Mouse (Mus musculus): Measurements from ENCODE around the gene Cdca3.
A peak's percentile ranks its signal among the peaks of the same experiment; 100 is the strongest.

Gene Cdca3

DNA sequence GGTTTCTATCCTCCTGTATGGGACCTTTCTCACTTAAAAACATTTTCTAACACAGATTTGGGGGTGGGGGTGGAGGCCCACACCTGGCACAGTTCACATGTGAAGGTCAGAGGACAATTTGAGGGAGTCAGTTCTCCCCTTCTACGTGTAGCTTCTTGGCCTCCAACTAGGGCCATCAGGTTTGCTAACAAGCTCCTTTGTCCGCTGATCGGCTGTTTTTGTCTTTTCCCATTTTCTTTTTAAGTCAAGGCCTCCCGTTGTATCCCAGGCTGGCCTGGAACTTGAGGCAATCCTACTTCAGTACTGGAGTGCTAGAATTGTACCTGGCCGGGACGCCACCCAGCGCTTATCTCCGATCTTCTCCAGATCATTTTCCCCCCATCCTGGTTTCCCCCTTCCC is 2.3 kb downstream of the Cdca3 start:
- DNase-seq (ENCODE audit: low spot score), result no peak

DNA sequence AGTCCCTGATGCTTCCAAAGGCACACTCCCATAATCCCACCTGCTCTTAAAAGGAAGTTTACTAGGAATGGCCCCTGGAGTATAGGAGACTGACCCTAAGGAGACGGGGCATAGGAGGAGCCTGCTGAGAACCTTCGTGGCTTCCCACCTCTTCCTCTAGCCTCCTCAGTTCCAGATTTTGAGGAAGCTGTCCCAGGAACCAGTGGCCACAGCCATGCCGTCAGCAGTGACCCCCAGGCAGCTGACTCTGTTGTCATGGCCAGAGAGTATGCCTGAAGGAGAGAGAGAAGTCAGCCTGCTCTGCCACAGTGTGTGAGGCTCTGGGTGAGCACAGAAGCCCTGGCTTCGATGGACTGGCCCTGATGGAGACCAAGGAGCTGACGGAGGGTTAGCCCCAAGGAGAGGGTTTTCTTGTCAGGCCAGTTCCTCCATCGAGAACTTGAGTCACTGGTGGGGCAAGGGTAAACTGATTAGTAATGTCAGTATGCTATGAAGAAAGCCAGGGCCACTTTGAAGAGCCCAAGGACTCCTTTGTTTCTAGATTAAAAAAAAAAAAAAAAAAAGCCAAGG is 5.2 kb downstream of the Cdca3 start:
- no peak for DNase-seq (ENCODE audit: low spot score)

DNA sequence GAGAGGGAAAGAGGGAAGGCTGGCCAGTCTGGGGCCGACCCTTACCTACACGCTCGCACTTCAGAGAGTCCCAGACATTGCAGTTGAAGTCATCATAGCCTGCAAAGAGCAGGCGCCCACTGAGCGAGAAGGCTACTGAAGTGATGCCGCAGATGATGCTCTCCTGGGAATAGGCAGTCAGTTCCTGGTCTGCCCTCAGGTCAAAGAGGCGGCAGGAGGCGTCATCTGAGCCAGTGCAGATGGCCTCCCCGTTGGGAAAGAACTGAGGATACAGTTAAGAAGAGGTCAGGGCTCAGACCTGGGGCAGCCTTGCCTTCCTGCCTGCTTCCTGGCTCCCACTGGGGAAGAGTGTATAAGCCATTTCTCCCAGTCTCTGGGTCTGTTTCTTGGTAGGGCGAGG is 6.2 kb downstream of the Cdca3 start:
- DNase-seq (ENCODE audit: low spot score), result no peak

DNA sequence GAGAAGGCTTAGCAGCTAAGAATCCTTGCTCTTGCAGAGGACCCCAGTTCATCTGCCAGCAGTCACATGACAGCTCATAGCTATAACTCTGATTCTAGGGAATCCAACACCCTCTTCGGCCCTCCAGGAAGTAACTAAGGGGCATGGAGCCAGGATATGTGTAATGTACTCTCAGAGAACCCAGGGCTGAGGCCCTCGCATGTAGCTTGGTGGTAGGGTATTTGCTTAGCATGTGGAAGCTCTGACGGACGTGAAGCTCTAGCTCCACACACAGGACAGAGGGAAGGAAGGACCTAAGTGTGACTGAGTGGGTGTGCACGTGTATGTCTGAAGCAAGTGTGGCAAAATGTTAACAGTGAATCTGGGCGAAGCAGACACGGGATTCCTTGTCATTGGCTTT is 7.1 kb downstream of the Cdca3 start:
- no peak for DNase-seq (ENCODE audit: low spot score)

DNA sequence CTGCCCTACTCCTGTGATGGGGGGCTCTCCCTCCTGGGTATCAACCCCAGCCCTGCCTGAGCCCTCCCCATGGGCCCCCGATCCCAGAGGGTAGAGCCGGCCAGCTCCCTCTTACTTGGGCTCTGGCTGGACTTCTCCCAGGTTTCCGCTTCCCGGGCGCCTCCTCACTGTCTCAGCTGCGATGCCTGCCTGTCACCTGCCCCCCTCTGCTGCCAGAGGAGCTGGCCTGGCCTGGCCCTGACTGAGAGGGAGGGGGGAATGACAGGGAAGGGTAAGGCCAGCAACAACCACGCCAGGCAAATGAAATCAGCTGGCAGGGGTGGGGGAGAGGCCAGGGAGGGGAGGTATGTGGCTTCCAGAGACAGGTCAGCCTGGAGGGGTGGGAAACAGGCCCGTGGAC is 10.5 kb downstream of the Cdca3 start:
- no peak for DNase-seq (ENCODE audit: low spot score)

DNA sequence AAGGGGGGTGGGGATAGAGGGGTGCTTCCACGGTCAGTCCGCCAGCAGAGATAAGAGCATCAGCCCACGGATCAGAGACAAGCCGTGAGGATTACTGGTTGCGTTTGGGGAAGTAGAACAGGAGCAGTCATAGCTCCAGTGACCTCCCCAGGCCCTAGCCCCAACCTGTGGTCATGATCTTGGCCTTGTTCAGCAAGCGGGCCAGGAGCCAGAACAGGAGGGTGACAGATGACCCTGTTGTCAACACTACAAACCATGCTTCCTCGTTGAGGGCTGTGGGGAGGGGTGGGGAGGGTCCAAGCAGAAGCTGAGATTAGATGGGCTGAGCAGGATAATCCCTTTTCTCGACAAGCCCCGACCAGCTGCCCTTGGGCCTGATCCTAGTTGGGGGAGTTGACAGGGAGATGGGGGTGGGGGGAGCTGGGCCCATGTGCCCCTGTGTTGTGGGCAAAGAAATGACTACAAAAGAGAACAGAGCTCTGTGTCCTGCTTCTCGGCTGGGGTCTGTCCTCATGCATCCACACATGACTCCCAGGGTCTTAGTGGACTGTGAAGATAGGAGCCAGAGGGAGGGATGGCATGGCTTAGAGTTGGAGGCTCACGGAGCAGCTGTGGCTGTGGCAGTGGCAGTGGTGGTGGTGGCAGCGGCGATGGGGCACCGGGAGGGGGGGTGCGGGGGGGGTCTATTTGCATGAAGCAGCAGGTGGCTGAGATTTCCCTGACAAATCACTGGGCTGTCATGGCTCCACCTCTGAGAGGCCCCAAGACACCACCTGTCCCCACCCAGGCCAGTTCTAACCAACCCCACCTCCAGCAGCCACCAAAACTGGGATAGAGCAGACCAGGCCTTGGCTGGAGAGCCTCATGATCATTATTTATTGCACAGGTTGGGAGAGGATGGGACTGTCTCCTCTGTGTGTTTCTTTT is 11.2 kb downstream of the Cdca3 start, which contains the start of gene Gnb3:
Gnb3 (minus strand) TSS at position 35 of the 927 bp plus-strand sequence.
- DNase-seq (ENCODE audit: low spot score), result no peak

DNA sequence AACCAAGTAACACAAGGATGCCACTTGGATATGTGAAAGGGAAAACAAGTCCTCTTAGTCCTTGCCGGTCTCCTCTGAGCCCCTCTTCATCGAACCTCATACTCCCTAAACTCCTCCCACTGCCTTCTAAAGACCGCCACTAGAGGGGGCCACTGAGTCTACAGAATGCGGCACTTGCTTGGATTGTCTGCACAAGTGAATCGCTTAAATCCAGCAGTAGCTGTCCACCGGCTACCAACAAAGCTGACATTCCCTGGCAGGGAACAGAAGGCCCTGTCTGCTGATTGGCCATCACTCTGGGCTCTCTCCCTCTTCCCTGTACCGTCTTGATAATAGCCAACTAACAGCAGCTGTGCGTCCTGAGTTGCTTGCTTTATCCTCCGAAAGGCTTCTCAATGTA is 18.0 kb downstream of the Cdca3 start:
- peak; percentile 85 for DNase-seq (ENCODE audit: low spot score)

DNA sequence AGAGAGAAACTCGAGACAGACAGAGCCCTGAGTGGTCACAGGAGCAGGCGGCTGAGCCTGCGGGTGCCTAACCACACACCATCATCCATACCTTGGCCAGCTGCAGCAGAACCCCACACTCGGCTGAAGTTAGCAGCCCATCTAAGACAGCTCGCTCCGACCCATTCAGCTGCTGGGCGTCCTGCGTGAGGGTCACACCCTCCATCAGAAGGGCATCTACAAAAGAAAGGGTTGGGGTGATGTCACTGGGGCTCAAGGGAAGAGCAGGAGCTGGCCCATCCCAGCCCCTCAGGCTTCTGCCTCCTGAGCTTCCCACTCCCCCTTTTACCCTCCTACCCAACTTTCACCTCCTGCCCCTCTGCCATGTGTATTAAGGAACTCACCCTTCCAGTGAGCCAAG is 21.2 kb downstream of the Cdca3 start:
- DNase-seq (ENCODE audit: low spot score), result no peak

DNA sequence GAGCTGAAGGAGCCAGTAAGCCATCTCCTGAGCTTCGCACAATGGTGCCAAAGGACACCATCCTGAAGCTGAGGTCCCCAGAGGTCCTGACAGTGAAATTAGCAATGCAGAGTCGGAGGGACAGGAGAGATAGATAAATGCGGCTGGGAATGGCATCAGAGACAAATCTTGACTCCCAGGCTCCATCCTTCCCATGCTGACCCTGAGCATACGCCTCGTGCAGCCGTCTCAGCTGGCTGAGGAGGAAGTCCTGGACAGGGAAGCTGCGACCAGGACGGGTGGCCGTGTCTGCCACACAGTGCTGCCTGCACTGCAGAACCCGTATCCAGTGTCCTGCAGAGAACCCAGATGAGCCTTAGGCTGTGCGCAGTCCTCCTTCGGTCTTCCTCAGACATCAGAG is 25.3 kb downstream of the Cdca3 start:
- no peak for DNase-seq (ENCODE audit: low spot score)

DNA sequence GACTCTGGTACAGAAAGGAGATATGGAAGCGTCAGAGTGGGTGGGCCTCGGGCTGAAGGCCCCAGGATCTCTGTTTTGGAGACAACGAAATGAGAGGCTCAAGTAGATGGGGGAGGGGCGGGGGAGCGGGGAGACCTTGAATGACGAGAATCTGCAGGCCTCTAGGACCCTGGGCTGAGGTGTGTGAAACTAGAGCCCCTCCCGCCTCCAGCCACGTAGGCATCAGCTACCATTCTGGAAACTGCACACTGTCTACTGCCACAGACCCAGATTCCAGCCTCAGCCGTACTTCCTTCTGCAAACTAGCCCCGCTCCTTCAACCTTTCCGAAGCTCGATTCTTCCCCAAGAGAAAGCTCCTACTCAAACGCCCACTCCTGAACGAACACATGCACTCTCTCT is 27.0 kb downstream of the Cdca3 start:
- no peak for DNase-seq (ENCODE audit: low spot score)

DNA sequence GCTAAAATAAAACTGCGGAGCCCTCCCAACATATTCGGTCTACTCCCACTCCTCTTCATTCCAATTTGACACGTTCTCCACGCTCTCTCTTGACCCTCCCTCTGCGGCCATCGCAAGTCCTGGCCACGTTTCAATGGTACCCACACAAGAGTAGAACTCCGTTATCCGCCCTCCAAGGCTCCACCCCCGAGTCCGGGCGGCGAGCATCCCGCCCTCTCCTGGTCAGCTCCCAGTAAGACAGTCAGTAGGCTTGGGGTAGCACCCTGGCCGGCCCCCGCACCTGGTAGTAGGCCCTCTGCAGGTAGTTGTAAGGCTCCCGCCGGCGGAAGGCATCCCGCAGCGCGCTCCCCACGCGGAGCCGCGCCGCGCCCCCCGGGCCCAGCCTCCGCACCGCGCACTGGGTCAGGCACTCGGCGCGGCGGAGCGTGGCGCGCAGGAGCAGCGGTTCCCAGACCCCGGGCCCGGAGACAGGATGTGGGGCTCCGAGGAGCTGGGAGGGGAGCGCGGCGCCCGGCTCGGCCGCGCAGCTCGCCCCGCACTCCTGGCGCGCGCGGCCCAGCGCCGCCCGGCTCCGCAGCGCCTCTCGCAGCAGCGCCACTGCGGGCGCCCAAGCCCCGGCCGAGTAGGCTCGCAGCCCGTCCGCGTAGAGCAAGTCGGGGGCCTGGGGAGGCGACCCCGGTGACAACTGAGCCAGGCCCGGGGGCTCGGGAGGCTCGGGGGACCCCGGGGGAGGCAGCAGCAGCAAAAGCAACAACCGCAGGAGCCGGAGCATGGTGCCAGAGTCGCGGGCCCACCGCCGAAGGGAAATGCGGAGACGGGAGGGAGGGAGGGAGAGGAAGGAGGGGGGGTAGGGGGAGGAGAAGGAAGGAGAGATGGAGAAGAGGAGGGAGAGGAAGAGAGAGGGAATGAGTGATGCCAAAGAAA is 27.8 kb downstream of the Cdca3 start, which contains the start of gene P3h3:
P3h3 (minus strand) TSS at position 837 of the 924 bp plus-strand sequence.
- peak; percentile 71 for DNase-seq (ENCODE audit: low spot score)

DNA sequence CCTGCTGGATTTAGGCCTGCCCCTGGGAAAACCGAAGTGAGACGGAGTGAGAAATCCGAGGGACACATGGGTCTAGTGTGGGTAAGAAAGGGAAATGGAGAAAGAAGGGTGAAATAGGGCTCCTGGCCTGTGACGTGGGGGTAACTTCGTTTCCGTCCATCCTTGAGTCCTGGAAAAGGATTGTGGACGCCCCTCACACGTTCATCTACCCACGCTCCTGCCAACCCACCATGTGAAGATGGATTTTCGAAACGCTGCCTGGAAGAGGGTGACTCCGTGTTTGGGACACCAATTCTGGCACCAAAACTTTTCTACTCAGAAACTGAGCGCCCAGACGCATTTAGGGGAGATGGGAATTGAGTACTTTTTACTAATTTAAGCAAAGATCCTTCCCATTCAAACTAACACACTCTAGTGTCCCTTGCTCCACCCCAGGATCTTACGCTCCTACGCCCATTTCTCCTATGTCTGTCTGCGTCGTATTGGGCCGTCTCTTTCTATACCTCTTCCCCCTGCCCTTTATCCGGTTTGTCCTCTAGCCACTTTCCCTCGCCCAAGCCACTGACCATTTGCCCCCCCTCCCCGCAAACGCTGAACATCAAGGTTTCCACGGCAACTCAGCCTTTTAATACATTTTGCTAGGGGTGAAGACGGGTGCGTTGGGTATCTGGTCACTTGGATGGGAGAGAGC is 28.6 kb downstream of the Cdca3 start:
- DNase-seq (ENCODE audit: low spot score), result no peak

DNA sequence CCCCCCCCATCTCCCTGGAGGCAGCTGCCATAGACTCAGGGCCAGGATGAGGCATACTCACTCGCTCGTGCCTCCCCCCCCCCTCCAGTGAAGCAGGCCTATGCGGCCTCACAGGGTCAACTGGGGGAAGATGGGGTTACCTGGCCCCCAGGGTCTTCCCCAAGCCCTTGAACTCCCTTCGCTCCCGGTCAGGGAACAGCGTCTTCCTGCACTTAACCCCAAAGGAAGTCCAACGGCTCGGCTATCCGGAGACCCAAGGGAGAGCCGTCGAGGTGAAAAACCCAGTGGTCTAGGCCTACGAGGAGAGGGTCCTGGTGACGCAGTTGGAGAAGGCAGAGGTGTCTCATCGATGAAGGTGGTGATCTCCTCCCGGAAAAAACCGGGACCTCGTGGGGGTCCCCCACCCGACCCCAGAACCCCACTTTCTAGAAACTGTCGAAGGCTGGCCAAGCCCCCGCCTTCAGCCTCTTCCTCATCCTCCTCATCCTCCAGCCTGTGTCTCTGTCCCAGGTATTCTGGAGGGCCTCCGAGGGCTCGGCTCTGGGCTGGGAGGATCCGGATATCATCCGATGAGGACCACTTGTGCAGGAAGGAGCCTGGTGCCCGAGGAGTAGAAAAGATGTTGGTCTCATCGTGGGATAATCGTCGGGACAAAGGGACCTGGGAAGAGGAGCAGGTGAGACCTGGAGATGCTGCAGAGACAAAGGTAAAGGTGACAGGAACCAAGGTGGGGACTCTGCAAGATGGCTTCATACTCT is 29.4 kb downstream of the Cdca3 start:
- DNase-seq (ENCODE audit: low spot score), result no peak

DNA sequence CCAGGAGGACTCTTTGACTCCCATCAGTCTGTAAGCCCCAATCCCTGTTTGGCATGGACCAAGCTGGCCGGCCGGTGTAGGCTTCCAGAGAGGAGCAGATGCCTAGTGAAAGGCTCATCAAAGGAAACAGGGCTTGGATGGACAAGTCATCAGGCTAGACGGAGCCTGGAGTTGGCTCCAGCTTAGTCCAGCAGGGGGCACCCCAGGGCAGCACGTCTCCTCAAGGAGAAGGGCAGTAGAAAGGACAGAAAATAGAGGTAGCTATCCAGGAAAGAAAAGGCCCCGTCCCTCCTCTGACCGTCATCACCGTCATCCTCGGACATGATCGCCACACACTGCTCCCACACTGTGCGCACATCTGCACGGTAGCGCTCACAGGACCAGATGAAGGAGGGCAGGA is 30.4 kb downstream of the Cdca3 start:
- DNase-seq (ENCODE audit: low spot score), result peak; percentile 75

DNA sequence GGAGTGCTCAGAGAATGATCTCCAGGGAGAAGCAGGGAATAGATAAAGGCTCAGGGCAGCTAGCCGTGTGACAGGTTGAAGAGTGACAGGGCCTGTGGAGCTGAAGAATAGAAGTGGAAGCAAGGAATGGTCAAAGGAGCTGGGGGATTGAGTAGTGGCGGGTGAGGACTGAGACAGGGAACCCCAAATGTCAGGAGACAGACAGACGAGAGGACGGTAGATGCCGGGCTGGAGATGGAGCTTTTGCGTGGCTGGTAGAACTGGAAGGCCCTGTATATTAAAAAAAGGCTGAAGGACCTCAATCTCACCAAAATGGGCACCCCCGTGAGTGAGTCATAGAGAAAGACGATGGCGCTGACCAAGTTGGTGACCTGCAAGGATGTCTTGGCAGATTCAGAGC is 31.2 kb downstream of the Cdca3 start:
- no peak for DNase-seq (ENCODE audit: low spot score)

DNA sequence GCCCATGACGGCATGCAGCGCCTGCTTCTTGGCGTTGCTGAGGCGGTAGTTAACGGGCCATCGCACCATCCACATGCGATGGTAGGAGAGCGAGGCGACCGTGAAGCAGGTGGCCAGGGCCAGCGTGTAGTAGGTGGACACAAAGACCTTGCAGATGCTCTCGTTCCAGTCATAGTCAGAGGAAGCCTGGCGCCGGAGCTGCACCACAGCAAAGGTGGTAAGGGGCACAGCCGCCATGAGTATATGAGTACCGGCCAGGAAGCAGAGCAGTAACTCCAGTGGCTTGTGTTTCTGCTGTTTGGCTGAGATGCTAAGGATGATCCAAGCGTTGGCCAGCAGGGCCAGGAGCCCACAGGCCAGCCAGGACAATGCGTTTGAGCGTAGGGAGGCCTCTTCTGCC is 31.9 kb downstream of the Cdca3 start:
- DNase-seq (ENCODE audit: low spot score), result no peak

DNA sequence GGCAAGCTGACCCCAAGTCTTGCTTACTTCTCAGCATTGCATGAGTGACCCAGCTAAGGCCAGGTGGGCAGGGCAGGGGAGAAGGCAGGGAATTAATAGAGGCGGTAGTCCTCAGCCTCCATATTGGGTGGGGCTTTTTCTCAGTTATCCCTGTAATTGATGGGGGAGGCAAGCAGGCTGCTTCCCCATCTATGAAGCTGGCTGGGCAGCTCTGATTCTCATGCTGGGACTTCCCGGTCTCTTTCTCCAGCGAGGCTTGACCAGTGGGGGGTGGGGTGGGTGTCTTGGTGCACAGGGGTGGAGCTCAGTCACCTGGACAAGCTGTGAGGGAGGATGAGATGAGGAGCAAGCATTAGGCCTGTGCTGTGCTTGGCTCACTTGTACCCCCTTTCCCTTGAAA is 32.5 kb downstream of the Cdca3 start:
- DNase-seq (ENCODE audit: low spot score), result no peak

DNA sequence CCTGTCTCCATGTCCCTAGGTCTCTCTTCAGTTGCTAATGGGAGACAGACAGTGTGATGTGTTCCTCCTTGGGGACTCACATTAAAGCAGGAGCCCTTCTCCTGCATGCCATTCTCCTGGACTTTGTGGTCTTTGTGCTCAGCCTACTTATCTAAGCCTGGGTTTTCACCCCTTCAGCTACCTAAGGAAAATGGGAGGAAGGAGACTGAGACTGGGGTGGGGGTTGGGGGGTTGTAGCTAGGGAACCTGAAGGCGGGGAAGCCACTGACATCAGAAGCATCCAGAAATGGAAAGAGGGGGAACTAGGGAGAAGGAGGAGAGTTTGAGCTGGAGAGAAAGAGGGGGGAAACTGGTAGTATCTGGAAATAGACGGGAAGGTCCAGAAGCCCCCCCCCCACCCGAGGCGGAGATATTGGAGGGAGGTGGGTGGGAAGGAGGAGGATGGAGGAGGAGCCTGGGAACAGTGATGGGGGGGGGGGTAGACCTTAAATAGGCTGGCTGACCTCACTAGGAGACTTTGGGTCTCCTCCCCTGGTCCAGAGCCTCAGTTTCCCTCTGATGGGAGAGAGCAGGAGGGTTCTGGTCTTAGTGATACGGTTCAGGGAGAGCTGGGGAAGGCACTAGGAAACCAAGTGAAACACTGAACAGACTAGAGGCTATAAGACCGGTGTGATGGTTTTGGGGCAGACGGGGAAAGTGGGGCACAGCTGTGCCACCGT is 33.2 kb downstream of the Cdca3 start:
- no peak for DNase-seq (ENCODE audit: low spot score)

DNA sequence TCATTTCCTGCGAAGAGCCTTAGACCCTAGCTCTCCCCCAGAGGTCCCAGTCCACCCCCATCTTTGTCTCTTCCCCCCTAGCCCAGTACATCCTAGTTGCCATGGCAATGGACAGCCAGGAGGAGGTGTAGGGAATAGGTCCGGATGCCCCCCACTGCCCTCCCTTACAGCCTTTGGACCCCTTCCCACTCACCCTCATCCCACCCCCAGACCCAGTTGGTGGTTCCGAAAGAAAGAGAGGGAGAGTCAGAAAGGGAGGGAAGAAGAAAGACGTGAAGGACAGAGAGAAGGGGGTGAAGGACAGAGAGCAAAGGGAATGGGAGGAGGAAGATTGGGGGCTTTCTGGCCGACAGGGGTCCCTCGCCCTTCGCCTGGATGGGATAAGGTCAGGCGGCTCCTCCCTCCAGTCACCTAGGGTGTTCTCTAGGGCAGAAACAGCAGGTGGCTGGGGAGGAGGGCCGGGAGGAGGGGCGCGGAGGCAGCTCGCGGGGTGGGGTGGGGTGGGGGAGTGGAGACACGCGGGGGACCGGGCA is 33.8 kb downstream of the Cdca3 start:
- DNase-seq (ENCODE audit: low spot score), result no peak

DNA sequence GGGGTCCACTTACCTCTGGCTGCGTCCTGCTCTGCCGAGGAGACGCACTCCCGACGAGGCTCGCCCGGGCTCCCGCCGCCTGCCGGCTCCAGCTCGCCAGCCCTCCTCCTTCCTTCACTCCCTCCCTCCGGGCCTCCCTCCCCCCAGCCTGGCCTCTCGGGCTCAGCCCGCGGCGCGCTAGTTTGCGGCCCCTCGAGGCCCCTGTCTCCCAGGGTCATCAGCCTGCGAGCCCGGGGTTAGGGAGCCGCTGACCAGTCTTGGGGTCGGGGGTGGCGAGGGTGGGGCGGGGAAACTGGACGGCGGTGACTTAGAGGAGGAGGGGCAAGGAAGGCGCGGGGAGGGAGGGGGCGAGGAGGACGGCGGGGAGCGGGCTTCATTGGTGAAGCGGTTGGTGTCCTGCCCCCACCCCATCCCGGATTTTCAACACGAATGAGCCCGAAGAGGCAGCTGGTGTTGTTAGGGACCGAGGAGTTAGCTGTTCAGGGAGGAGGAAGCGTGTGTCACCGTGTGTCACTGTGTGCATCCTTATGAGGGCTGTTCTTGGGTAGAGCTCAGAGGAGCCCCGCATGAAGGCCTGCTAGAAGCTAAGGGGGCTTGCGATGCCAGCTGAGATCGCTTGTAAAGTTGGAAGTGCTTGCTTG is 34.4 kb downstream of the Cdca3 start, which contains the start of gene Gpr162:
Gpr162 (minus strand) TSS at position 326 of the 641 bp plus-strand sequence.
- DNase-seq (ENCODE audit: low spot score), result no peak

All from left cerebral cortex, adult 11 months (tissue).